Mouse (Mus musculus): ENCODE data around the gene Rab38. TPM values are rescaled to one million over a fixed set of nuclear protein-coding genes. Genes with fewer than 3 reads are reported as not detected.

The Rab38 gene
- polyA plus RNA-seq, 1 experiment, result 0.47 TPM

DNA sequence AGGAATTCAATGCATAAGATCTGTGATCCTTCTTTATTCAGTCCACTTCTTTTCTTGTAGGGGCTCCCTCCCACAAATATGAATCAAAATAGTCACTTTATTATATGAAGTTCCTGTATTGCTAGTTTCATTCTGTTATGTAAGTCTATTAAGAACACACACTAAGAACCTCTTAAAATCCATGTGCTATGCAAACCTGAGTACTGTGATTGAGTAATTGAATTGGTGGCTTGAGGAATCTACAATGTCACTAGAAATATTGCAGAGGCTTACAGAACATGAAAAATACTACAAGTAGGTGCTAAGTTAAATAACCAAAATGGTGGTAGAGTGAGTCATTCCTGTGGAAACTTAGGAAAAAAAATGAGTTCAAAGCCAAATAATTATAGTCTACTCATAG, 10.2 kb downstream of the Rab38 start:
- no peak for TF ChIP-seq CTCF (IDR thresholded peaks at IDR 0.05; ENCODE audit: low read depth, low read length)
- TF ChIP-seq POLR2A (IDR thresholded peaks at IDR 0.05; ENCODE audit: borderline replicate concordance, low read depth, low read length), result no peak
- Histone ChIP-seq H3K4me1 (ENCODE audit: control insufficient read depth, insufficient read depth, low read length) (no peaks in the 10 kb centered on the region), H3K4me3 (ENCODE audit: insufficient read depth, low read length) (no peak overlapping the region), H3K27ac (ENCODE audit: insufficient read depth, low read depth, low read length) (no peak overlapping the region)

DNA sequence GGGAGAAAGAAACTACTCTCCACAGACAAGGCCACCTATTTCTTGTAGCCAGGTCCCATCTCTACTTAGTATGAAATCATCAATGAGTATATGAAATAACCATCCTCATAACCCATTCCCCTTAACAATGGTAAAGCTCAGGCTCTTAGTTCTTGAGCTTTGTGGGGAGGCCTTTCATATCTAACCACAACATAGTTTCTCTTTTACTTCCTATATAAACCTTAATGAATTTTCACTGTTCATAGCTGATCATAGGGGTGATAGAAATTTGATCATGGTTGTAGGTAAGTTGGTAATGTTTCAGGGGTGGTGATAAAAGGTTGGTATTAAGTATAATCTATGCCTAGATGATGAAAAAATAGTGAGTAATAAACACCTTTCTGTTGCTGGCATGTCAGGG, 12.6 kb downstream of the Rab38 start:
- no peaks in the 10 kb centered on the region for H3K4me1 ChIP-seq (ENCODE audit: control insufficient read depth, insufficient read depth, low read length)
- no peak overlapping the region for H3K27ac ChIP-seq (ENCODE audit: insufficient read depth, low read depth, low read length)
- no peak overlapping the region for H3K4me3 ChIP-seq (ENCODE audit: insufficient read depth, low read length)
- TF ChIP-seq CTCF (IDR thresholded peaks at IDR 0.05; ENCODE audit: low read depth, low read length), result no peak
- no peak for TF ChIP-seq POLR2A (IDR thresholded peaks at IDR 0.05; ENCODE audit: borderline replicate concordance, low read depth, low read length)

DNA sequence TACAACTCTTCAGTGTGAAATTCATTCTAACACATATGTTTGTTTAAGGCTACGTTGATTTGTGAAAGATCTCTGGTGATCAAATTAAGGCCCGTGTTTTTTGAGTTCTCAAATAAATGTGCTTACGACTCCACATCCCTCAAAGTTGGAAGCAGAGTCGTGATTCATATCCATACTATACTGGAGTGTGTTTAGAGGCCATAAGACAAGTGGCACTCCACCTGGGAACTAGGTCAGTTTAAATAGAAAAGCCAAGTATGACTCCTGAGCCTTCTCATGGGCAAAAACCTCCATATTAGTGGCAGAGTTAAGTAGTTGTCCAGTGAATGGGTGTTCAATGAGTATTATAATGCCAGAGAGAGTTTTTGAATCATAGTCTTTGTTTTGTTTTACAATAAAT, 13.4 kb downstream of the Rab38 start:
- no peak for TF ChIP-seq CTCF (IDR thresholded peaks at IDR 0.05; ENCODE audit: low read depth, low read length)
- TF ChIP-seq POLR2A (IDR thresholded peaks at IDR 0.05; ENCODE audit: borderline replicate concordance, low read depth, low read length), result no peak
- Histone ChIP-seq H3K4me3 (ENCODE audit: insufficient read depth, low read length) (no peak overlapping the region), H3K4me1 (ENCODE audit: control insufficient read depth, insufficient read depth, low read length) (no peaks in the 10 kb centered on the region), H3K27ac (ENCODE audit: insufficient read depth, low read depth, low read length) (no peak overlapping the region)

DNA sequence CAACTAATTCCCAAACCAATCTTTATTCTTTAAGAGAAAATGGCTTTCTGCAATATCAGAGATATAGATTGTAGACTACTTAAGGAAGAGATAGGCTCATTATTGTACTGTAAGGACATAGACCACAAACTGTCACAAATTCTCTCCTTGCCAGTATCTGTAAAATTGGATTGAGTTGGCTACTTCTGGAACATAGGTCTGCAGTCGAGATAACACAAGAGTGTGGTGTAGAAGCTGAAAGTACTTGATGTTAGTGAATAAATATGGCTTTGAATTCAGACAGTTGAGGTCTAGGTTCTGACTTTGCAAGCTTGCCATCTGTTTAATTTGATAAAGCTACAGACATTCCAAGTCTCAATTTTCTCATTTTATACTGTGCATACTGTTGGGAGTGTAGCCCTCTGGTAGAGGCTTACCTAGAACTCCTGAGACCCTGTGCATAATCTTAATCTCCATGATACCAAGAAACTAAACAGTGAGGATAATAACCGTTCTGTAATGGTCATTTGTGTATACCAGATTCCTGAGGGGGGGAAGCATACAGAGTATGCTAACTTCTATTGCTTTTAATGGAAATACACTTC, 15.3 kb downstream of the Rab38 start:
- TF ChIP-seq CTCF (IDR thresholded peaks at IDR 0.05; ENCODE audit: low read depth, low read length) (no peak), POLR2A (IDR thresholded peaks at IDR 0.05; ENCODE audit: borderline replicate concordance, low read depth, low read length) (no peak)
- no peak overlapping the region for H3K27ac ChIP-seq (ENCODE audit: insufficient read depth, low read depth, low read length)
- H3K4me3 ChIP-seq (ENCODE audit: insufficient read depth, low read length), result no peak overlapping the region
- H3K4me1 ChIP-seq (ENCODE audit: control insufficient read depth, insufficient read depth, low read length), result no peaks in the 10 kb centered on the region

DNA sequence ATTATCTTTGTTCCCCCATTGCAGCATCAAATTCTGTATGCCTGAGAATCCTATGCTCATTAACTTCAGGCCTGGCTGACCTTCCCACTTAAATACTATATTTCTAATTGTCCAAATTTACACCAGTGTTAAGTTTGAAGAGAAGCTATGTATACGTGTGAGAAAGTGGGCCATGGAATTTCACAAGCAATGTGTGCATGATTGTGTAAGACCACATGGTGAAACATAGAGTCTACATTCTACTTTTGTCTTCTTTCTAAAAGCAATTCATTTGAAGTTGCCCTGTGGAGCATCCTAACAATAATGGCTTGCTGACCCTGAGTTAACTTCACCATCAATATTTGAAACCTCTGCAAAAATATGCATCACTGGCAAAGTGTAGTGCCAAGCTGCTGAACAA, 23.2 kb downstream of the Rab38 start:
- no peak overlapping the region for H3K4me3 ChIP-seq (ENCODE audit: insufficient read depth, low read length)
- H3K27ac ChIP-seq (ENCODE audit: insufficient read depth, low read depth, low read length), result no peak overlapping the region
- H3K4me1 ChIP-seq (ENCODE audit: control insufficient read depth, insufficient read depth, low read length), result no peaks in the 10 kb centered on the region
- TF ChIP-seq POLR2A (IDR thresholded peaks at IDR 0.05; ENCODE audit: borderline replicate concordance, low read depth, low read length), result no peak
- TF ChIP-seq CTCF (IDR thresholded peaks at IDR 0.05; ENCODE audit: low read depth, low read length), result no peak

DNA sequence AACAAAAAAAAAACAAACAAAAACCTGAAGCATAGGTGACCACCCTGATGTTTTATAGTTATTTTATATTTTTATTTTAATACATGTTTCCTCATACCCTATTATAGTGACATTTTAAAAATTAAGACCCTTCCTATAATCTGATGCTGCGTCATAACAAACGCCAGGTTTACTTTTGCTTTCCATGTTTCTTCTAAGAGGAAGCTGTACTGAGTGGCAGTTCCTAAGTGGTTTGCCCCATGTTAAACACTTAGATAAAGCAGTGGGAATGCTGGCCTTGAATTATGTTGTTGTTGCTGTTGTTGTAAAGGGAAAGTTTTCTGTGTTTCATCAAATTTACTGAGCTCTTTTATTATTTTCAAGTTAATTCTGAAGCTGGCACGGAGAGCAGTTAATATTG, 27.8 kb downstream of the Rab38 start:
- Histone ChIP-seq H3K27ac (ENCODE audit: insufficient read depth, low read depth, low read length) (no peak overlapping the region), H3K4me1 (ENCODE audit: control insufficient read depth, insufficient read depth, low read length) (no peaks in the 10 kb centered on the region)

DNA sequence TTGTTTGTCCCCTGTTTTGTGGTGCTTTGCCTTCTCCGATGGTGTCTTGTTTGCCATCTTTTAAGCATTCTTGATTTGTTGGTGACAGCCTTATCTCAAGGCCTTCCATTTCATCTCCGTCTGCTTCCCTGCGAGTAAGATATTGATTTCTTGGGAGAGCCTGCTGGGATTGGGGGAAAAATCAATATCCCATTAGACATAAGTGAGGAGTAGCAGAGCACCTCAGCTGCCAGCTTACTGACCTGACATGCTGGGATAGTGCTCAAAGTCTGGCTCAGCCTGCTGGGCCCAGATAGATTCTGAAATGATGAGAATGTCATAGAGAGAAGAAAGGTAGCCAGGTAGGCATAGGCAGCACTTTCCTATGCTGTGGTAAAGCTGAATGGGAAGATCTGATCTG, 37.7 kb downstream of the Rab38 start:
- Histone ChIP-seq H3K4me3 (ENCODE audit: insufficient read depth, low read length) (no peak overlapping the region), H3K4me1 (ENCODE audit: control insufficient read depth, insufficient read depth, low read length) (no peaks in the 10 kb centered on the region), H3K27ac (ENCODE audit: insufficient read depth, low read depth, low read length) (no peak overlapping the region)
- no peak for TF ChIP-seq CTCF (IDR thresholded peaks at IDR 0.05; ENCODE audit: low read depth, low read length)
- no peak for TF ChIP-seq POLR2A (IDR thresholded peaks at IDR 0.05; ENCODE audit: borderline replicate concordance, low read depth, low read length)

More for the DNA sequence above, 27.8 kb downstream of the Rab38 start:
- TF ChIP-seq POLR2A (IDR thresholded peaks at IDR 0.05; ENCODE audit: borderline replicate concordance, low read depth, low read length), result no peak
- TF ChIP-seq CTCF (IDR thresholded peaks at IDR 0.05; ENCODE audit: low read depth, low read length), result no peak
- H3K4me3 ChIP-seq (ENCODE audit: insufficient read depth, low read length), result no peak overlapping the region

DNA sequence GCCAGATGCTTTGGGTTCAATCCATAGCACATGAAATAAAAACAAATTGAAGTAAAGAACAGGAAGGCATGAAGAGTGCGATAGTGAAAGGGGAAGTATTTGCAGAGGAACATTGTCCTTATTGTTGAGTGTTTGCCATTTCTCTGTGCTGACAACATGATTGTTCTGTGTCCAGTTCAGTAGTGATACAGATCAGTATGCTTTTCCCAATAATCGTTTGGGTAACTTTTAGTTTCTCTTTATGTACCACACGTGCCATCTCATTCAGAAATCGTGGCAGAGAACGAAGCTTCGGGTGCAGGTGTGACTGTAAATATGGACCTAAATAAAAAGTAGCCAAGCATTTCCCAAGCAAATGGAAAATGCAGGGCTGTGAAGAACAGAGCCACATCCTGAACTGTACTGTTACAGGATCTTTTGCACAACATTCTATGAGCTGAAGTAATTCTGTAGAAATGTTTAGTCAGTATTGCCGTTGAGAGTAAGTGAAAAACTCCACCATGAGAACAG, 52.1 kb downstream of the Rab38 start:
- Histone ChIP-seq H3K4me1 (ENCODE audit: control insufficient read depth, insufficient read depth, low read length) (no peaks in the 10 kb centered on the region), H3K4me3 (ENCODE audit: insufficient read depth, low read length) (peak overlapping the region; percentile 29; the same call in 1 of the 2 replicates), H3K27ac (ENCODE audit: insufficient read depth, low read depth, low read length) (no peak overlapping the region)
- TF ChIP-seq CTCF (IDR thresholded peaks at IDR 0.05; ENCODE audit: low read depth, low read length), result no peak
- TF ChIP-seq POLR2A (IDR thresholded peaks at IDR 0.05; ENCODE audit: borderline replicate concordance, low read depth, low read length), result no peak

DNA sequence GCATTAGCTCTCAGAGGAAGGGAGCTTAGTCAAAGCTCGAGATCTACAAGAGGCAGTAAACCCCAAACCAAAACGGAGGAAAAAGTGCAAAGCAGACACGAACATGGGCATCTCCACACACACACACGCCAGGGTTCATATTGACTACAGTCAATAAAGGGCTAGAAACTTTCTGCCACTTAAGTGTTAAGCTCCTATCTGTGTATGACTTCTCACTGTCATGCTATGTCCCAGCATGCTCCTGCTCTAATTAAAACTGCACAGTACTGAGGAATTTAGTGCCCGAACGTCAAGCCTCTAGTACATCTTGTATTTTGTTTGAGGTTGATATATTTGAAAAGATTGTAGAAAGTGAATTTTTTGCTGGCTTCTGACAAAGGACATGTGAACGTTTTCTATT, 52.6 kb downstream of the Rab38 start:
- no peak overlapping the region for H3K4me3 ChIP-seq (ENCODE audit: insufficient read depth, low read length)
- no peaks in the 10 kb centered on the region for H3K4me1 ChIP-seq (ENCODE audit: control insufficient read depth, insufficient read depth, low read length)
- TF ChIP-seq POLR2A (IDR thresholded peaks at IDR 0.05; ENCODE audit: borderline replicate concordance, low read depth, low read length) (no peak), CTCF (IDR thresholded peaks at IDR 0.05; ENCODE audit: low read depth, low read length) (no peak)
- no peak overlapping the region for H3K27ac ChIP-seq (ENCODE audit: insufficient read depth, low read depth, low read length)

DNA sequence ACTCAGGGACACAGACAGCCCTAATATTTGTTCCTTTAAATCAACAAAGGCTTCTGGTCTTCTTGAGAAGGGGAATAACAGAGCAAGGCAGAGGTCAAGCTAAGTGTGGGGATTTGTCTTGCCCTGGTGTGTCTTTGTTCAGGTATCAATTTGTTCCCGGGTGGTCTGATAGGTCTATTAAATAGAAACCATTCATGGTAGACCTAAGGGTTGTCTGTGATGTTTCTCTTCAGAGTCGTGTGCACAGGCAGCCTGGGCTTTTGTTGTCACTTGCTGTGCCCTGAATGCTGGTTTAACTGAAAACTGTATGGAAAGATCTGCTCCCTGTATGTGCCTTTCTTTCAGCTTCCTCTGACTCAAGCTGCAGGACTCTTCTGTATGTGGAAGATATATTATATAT, 60.9 kb downstream of the Rab38 start:
- no peaks in the 10 kb centered on the region for H3K4me1 ChIP-seq (ENCODE audit: control insufficient read depth, insufficient read depth, low read length)
- H3K27ac ChIP-seq (ENCODE audit: insufficient read depth, low read depth, low read length), result no peak overlapping the region
- no peak overlapping the region for H3K4me3 ChIP-seq (ENCODE audit: insufficient read depth, low read length)
- TF ChIP-seq POLR2A (IDR thresholded peaks at IDR 0.05; ENCODE audit: borderline replicate concordance, low read depth, low read length) (no peak), CTCF (IDR thresholded peaks at IDR 0.05; ENCODE audit: low read depth, low read length) (no peak)

Measured in bone marrow macrophage, adult 2 months (primary cell).